Mouse (Mus musculus) heart, embryonic 10.5 days (tissue): ENCODE data around the gene Zp3. TPM values are rescaled to one million over a fixed set of nuclear protein-coding genes. Genes with fewer than 3 reads are reported as not detected.

Source experiments
- DNase-seq: peaks from one replicate; pipeline ENCODE4 v3.0.0-alpha.2; 2017; ENCODE audit warnings: low spot score
- H3K27ac ChIP-seq: fragments of 300-500 bp; sonication (generic); 2 replicates; pipeline ENCODE4 v1.5.1; 2016; ENCODE audit warnings: mild to moderate bottlenecking
- H3K27me3 ChIP-seq: fragments of 300-500 bp; sonication (generic); 2 replicates; pipeline ENCODE4 v1.6.1; 2016; ENCODE audit warnings: mild to moderate bottlenecking; ENCODE audit not compliant: poor library complexity, insufficient read depth, severe bottlenecking
- H3K36me3 ChIP-seq: fragments of 300-500 bp; sonication (generic); 2 replicates; pipeline ENCODE4 v1.6.1; 2016; ENCODE audit warnings: mild to moderate bottlenecking, moderate library complexity
- H3K4me1 ChIP-seq: fragments of 300-500 bp; sonication (generic); 2 replicates; pipeline ENCODE4 v1.6.1; 2016; ENCODE audit warnings: mild to moderate bottlenecking
- H3K4me3 ChIP-seq: fragments of 300-500 bp; sonication (generic); 2 replicates; pipeline ENCODE4 v1.5.1; 2016; ENCODE audit warnings: mild to moderate bottlenecking, moderate library complexity
- H3K9me3 ChIP-seq: fragments of 300-500 bp; sonication (generic); 2 replicates; pipeline ENCODE4 v1.6.1; 2016; ENCODE audit warnings: mild to moderate bottlenecking, moderate library complexity
- WGBS: fragments of 180-500 bp; shearing (Covaris S2); methylation state at CpG from one replicate; pipeline ENCODE4 v1.1.7; 2016; 5-methylcytosine and 5-hydroxymethylcytosine counted together
- polyA plus RNA-seq: library from polyadenylated mRNA; unstranded; fragments of >200 nt; fragmentation: Nextera tagmentation; extraction: Ambion mirVana; gene quantifications from 2 replicates; pipeline ENCODE4 v1.2.1, GENCODE M21; 2016

Zp3 gene
- polyA plus RNA-seq, 1 experiment from 2014 or later, result not detected

GRCm38 (mm10) chr5:135994335-135994724, 14.4 kb downstream of the Zp3 start:
- Histone ChIP-seq H3K36me3 (peaks cover 30% of the 10 kb centered on the region), H3K27me3 (no peaks in the 10 kb centered on the region), H3K9me3 (no peaks in the 10 kb centered on the region), H3K4me1 (peaks cover 13% of the 10 kb centered on the region), H3K4me3 (peak overlapping the region; percentile 93), H3K27ac (peak overlapping the region; percentile 98; the same call in 1 of the 2 replicates)
- 67% methylated on average over 8 of the region's 8 CpGs for WGBS
- DNase-seq, result no peak

DNA sequence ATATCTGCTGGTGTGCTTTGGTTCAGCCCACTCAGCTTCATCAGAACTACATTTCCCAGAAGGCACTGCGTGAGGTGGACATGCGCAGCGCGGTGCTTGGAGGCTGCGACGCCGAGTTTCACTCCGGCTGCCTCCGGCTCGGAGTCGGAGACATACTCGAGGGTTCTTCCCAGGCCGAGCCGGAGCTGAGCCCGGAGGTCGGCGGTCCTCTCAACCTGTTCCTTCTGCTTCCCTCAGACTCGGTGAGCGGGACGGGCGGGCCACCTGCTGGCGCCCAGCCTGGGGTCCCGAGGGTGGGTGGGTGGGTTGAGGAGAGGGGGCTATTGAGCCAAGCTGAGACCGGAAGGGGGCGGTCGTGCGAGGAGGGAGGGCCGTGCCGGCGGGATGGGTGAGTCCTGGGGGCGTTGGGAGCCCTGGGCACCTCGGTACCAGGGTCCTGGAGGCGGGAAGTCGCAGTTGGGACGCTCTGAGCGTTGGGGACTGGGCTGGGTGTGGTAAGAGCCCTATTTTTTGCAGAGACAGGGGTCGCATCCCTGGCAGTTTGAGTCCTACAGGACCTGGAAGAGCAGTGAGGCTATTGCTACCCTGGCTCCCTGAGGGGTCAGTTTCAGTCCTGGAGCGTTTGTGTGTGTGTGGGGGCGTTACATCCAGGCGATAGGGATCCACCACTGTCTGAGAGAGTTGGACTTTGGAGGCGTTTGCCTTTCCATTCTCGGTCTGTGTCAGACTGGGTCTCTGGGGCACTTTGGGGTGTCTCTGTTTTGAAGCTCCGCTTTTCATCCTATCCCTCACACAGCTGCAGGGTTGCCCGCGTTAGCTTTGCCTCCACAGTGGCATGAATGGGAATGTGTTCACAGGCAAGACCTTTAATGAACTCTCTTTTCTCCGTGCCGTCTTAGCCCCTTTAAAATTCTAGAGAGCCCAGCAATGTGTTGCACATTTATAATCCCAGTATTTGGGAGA, 15.1 kb downstream of the Zp3 start, which contains the start of gene Dtx2:
Dtx2 (plus strand) TSS at position 76 of the 963 bp plus-strand sequence.
- H3K9me3 ChIP-seq, result no peaks in the 10 kb centered on the region
- peak; percentile 96 for DNase-seq
- peak within 1 kb of the TSS; percentile 93 for H3K4me3 ChIP-seq
- peaks cover 36% of the 10 kb centered on the region for H3K36me3 ChIP-seq
- H3K27ac ChIP-seq, result peak within 1 kb of the TSS; percentile 98
- peaks cover 13% of the 10 kb centered on the region for H3K4me1 ChIP-seq
- no peaks in the 10 kb centered on the region for H3K27me3 ChIP-seq
- 1% methylated on average over 47 of the region's 47 CpGs for WGBS

GRCm38 (mm10) chr5:135996162-135996561, 16.3 kb downstream of the Zp3 start:
- Histone ChIP-seq H3K4me1 (peaks cover 13% of the 10 kb centered on the region), H3K36me3 (peaks cover 45% of the 10 kb centered on the region), H3K9me3 (no peaks in the 10 kb centered on the region), H3K27me3 (no peaks in the 10 kb centered on the region), H3K4me3 (no peak overlapping the region), H3K27ac (no peak overlapping the region)
- no peak for DNase-seq
- 86% methylated on average over 8 of the region's 8 CpGs for WGBS

- H3K9me3 ChIP-seq, result no peaks in the 10 kb centered on the region
- peaks cover 57% of the 10 kb centered on the region for H3K36me3 ChIP-seq
- no peak for DNase-seq
- H3K27me3 ChIP-seq, result no peaks in the 10 kb centered on the region
- WGBS, result 89% methylated on average over 6 of the region's 6 CpGs
- no peak overlapping the region for H3K4me3 ChIP-seq
- H3K27ac ChIP-seq, result no peak overlapping the region
- H3K4me1 ChIP-seq, result peaks cover 22% of the 10 kb centered on the region
These were observed 21.3 kb downstream of the Zp3 start for GRCm38 (mm10) chr5:136001222-136001621.

- no peak for DNase-seq
- Histone ChIP-seq H3K27ac (peak overlapping the region; percentile 83), H3K4me3 (0 out of 2 replicates have a peak overlapping the region, but pooled peaks have one; percentile 6), H3K4me1 (peaks cover 26% of the 10 kb centered on the region), H3K36me3 (peaks cover 48% of the 10 kb centered on the region), H3K9me3 (no peaks in the 10 kb centered on the region), H3K27me3 (no peaks in the 10 kb centered on the region)
- WGBS, result 66% methylated on average over 2 of the region's 2 CpGs
These were observed 22.4 kb downstream of the Zp3 start for GRCm38 (mm10) chr5:136002325-136002724.

DNA sequence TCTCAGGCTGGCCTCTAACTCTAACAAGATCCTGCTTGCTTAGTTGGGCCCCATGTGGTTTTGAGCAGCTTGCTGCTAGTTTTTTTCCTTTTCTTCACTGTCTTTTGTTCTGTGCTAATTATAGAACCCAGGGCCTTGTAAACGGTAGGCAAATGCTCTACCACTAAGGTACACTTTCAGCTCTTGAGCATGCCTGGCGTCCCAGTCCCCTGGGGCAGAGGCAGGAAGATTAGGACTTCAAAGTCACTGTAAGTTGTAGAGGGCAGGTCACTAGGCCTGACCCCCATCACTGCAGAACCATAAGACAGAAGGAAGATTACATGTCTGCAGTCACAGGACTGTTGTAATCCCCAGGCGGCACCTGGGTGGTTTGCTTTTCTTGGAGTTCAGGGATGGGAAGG, 22.9 kb downstream of the Zp3 start:
- Histone ChIP-seq H3K27me3 (no peaks in the 10 kb centered on the region), H3K4me3 (0 out of 2 replicates have a peak overlapping the region, but pooled peaks have one; percentile 6), H3K9me3 (no peaks in the 10 kb centered on the region), H3K27ac (peak overlapping the region; percentile 83), H3K4me1 (peaks cover 30% of the 10 kb centered on the region), H3K36me3 (peaks cover 43% of the 10 kb centered on the region)
- no peak for DNase-seq
- 13% methylated on average over 3 of the region's 3 CpGs for WGBS

DNA sequence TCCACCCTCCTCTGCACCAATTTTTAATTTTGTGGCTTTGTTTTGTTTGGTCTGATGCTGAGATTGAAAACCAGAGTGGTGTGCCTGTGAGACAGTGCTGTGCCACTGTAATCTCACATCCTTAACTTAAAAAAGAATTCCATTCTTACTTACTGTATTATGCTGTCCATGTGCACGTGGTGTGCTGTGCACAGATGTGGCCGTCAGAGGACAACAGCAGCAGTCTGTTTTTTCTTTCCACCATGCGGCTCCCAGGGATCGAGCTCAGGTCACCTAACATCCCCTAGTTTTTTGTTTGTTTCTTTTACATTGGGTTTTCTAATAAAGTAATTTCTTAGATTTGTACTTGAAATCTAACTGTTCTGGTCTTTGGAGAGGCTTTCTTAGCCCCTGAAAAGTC, 24.6 kb downstream of the Zp3 start:
- WGBS, result 77% methylated on average over 4 of the region's 4 CpGs
- peaks cover 38% of the 10 kb centered on the region for H3K4me1 ChIP-seq
- no peaks in the 10 kb centered on the region for H3K9me3 ChIP-seq
- H3K4me3 ChIP-seq, result no peak overlapping the region
- peaks cover 30% of the 10 kb centered on the region for H3K36me3 ChIP-seq
- H3K27ac ChIP-seq, result no peak overlapping the region
- no peaks in the 10 kb centered on the region for H3K27me3 ChIP-seq
- no peak for DNase-seq

GRCm38 (mm10) chr5:136007745-136008144, 27.8 kb downstream of the Zp3 start:
- Histone ChIP-seq H3K27me3 (no peaks in the 10 kb centered on the region), H3K36me3 (peaks cover 33% of the 10 kb centered on the region), H3K9me3 (no peaks in the 10 kb centered on the region), H3K4me3 (no peak overlapping the region), H3K27ac (0 out of 2 replicates have a peak overlapping the region, but pooled peaks have one; percentile 43), H3K4me1 (peaks cover 30% of the 10 kb centered on the region)
- 66% methylated on average over 7 of the region's 7 CpGs for WGBS
- no peak for DNase-seq

- peak overlapping the region; percentile 23; the same call in 1 of the 2 replicates for H3K4me3 ChIP-seq
- WGBS, result 65% methylated on average over 10 of the region's 10 CpGs
- H3K36me3 ChIP-seq, result peaks cover 42% of the 10 kb centered on the region
- peaks cover 40% of the 10 kb centered on the region for H3K4me1 ChIP-seq
- H3K27me3 ChIP-seq, result no peaks in the 10 kb centered on the region
- H3K27ac ChIP-seq, result peak overlapping the region; percentile 57
- DNase-seq, result peak; percentile 86
- no peaks in the 10 kb centered on the region for H3K9me3 ChIP-seq
These were observed 35.0 kb downstream of the Zp3 start for GRCm38 (mm10) chr5:136014877-136015276.

DNA sequence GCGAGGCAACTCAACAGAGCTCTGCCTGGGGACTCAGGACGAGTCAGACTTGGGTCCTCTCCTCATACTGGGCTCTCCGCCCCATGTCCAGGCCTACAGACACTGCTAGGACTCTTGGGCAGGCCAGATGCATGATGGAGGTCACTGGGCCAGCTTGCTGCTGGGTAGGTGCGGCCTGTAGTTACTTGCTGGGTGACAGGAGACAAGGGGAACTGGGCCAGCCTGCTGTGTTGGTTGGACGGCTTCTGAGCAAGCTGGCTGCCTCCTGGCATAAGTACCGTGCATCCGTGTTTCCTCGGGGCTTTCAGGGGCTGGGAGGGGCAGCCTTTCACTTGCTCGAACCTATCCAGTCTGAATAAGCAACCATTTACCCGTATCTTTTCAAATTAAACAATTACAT, 35.7 kb downstream of the Zp3 start:
- no peaks in the 10 kb centered on the region for H3K27me3 ChIP-seq
- peaks cover 44% of the 10 kb centered on the region for H3K4me1 ChIP-seq
- peaks cover 39% of the 10 kb centered on the region for H3K36me3 ChIP-seq
- 84% methylated on average over 10 of the region's 10 CpGs for WGBS
- peak overlapping the region; percentile 57 for H3K27ac ChIP-seq
- no peak for DNase-seq
- no peaks in the 10 kb centered on the region for H3K9me3 ChIP-seq
- H3K4me3 ChIP-seq, result no peak overlapping the region

- no peak overlapping the region for H3K4me3 ChIP-seq
- H3K9me3 ChIP-seq, result no peaks in the 10 kb centered on the region
- H3K27ac ChIP-seq, result peak overlapping the region; percentile 57; the same call in 1 of the 2 replicates
- peaks cover 44% of the 10 kb centered on the region for H3K4me1 ChIP-seq
- peaks cover 39% of the 10 kb centered on the region for H3K36me3 ChIP-seq
- H3K27me3 ChIP-seq, result no peaks in the 10 kb centered on the region
- DNase-seq, result no peak
- 77% methylated on average over 10 of the region's 10 CpGs for WGBS
These were observed 36.3 kb downstream of the Zp3 start for GRCm38 (mm10) chr5:136016014-136016876.

- DNase-seq, result no peak
- Histone ChIP-seq H3K36me3 (peaks cover 36% of the 10 kb centered on the region), H3K27me3 (no peaks in the 10 kb centered on the region), H3K4me1 (peaks cover 46% of the 10 kb centered on the region), H3K9me3 (no peaks in the 10 kb centered on the region), H3K27ac (0 out of 2 replicates have a peak overlapping the region, but pooled peaks have one; percentile 9), H3K4me3 (no peak overlapping the region)
- WGBS, result 88% methylated on average over 6 of the region's 6 CpGs
These were observed 37.4 kb downstream of the Zp3 start for GRCm38 (mm10) chr5:136017262-136017661.
